Comparison of ENCODE assay signal across 10 mouse cellular contexts in genomic region chr16:92487086-92487485, GRCm38 (mm10). TPM values are rescaled to one million over a fixed set of nuclear protein-coding genes. Genes with fewer than 3 reads are reported as not detected.
"Had no signal": no experiment of that assay in that cellular context is flagged by ENCODE, and none has a peak within 500 bp of the region (broad histone marks: within the 10 kb centered on the region; RNA-seq: fewer than 3 reads in every experiment).

No protein-coding gene starts in this region.

- ATAC-seq: midbrain, embryonic 15.5 days had no signal

- H3K9ac ChIP-seq: hindbrain, embryonic 14.5 days; midbrain, embryonic 15.5 days; neural tube, embryonic 12.5 days had no signal

- H3K4me3 ChIP-seq: midbrain, embryonic 10.5 days; midbrain, embryonic 15.5 days; neural tube, embryonic 12.5 days had no signal

- H3K36me3 ChIP-seq: midbrain, embryonic 10.5 days; midbrain, embryonic 15.5 days; neural tube, embryonic 12.5 days had no signal

- H3K4me2 ChIP-seq: hindbrain, embryonic 14.5 days; midbrain, embryonic 15.5 days; neural tube, embryonic 12.5 days had no signal

- H3K4me1 ChIP-seq: midbrain, embryonic 10.5 days; midbrain, embryonic 15.5 days; neural tube, embryonic 12.5 days had no signal

- H3K9me3 ChIP-seq: midbrain, embryonic 10.5 days; midbrain, embryonic 15.5 days; neural tube, embryonic 12.5 days had no signal

- DNase-seq: kidney, adult 8-10 months; layer of hippocampus, postnatal 36 days; spleen, adult 18-20 months had no signal

- H3K27ac ChIP-seq: hindbrain, embryonic 14.5 days; kidney, postnatal 0 days; midbrain, embryonic 10.5 days; midbrain, embryonic 15.5 days; neural tube, embryonic 12.5 days had no signal

- H3K27me3 ChIP-seq: midbrain, embryonic 15.5 days; neural tube, embryonic 12.5 days had no signal

RNA-seq across cellular contexts. Expression of gene Clic6, which starts 1.6 kb away (rescaled TPM):
- total RNA-seq: monocyte, adult 5-6 weeks; neutrophil, adult 5-6 weeks had no signal
